Comparison of ENCODE assay signal across 8 mouse cellular contexts in the genomic region with DNA sequence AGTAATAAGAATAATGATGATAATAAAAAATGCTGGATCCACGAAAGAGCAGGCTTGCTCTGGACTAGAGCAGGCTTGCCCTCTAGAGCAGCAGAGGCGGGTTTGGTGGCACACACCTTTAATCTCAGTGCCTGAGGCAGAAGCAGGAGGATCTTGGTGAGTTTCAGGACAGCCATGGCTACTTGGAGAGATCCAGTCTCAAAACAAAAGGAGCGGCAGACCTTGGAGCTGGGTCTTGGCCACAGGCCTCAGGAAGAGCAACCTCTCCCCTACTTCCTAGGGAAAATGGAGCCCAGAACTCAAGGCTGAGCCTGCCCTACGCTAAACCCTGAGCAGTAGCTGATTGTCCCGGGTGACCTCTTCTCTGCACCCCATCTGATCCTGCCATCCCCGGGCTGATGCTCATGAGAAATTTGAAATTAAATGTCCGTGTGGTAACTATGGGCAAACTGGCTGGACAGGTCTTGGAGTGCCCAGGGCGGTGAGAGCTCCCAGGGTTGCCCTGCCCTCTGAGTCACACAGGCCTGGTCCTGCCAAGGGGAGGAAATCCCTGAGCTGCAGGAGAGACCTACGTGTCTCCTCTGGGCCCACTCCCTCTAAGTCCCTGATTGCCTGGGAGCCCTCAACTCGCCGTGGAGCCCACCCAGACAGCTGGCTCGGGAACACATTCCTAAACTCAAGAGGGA. TPM values are rescaled to one million over a fixed set of nuclear protein-coding genes. Genes with fewer than 3 reads are reported as not detected.
DNase-seq lines count a peak whose midpoint lies in the region; ATAC-seq and TF ChIP-seq lines count a peak whose summit lies in the region.

No protein-coding gene starts in this region.

- H3K9me3 ChIP-seq in stomach, embryonic 15.5 days = no peaks in the 10 kb centered on the region

- no peaks in the 10 kb centered on the region for H3K36me3 ChIP-seq in testis, adult 2 months (ENCODE audit: control insufficient read depth, insufficient read depth, low read length)
- no peaks in the 10 kb centered on the region for H3K36me3 ChIP-seq in stomach, embryonic 15.5 days

- 0 out of 2 replicates have a peak overlapping the region, but pooled peaks have one; percentile 3 for H3K27ac ChIP-seq in testis, adult 2 months (ENCODE audit: control insufficient read depth, insufficient read depth, low read depth, low read length)
- H3K27ac ChIP-seq in stomach, embryonic 15.5 days = peak overlapping the region; percentile 59
- H3K27ac ChIP-seq in layer of hippocampus, adult 2 months = no peak overlapping the region

- 53% methylated on average over 12 of the region's 12 CpGs for WGBS in stomach, embryonic 15.5 days

- no peak for TF ChIP-seq CTCF in testis, adult 2 months (IDR thresholded peaks at IDR 0.05; ENCODE audit: control insufficient read depth, insufficient read depth, insufficient replicate concordance, low read depth, low read length)
- TF ChIP-seq CTCF in layer of hippocampus, adult 2 months (conservative IDR thresholded peaks at IDR 0.05) = no peak

- ATAC-seq in stomach, embryonic 15.5 days (ENCODE audit: insufficient read depth, low FRiP score, low read depth) = peak; percentile 61

- TF ChIP-seq POLR2A in testis, adult 2 months (IDR thresholded peaks at IDR 0.05; ENCODE audit: control insufficient read depth, low read depth, low read length) = no peak

- no peak overlapping the region for H3K4me3 ChIP-seq in testis, adult 2 months (ENCODE audit: control insufficient read depth, low read depth, low read length)
- no peak overlapping the region for H3K4me3 ChIP-seq in stomach, embryonic 15.5 days (replicated peaks)
- H3K4me3 ChIP-seq in layer of hippocampus, adult 2 months = no peak overlapping the region

- no peaks in the 10 kb centered on the region; the same call in 1 of the 2 replicates for H3K4me1 ChIP-seq in testis, adult 2 months (ENCODE audit: control insufficient read depth, insufficient read depth, low read length)
- peaks cover 58% of the 10 kb centered on the region for H3K4me1 ChIP-seq in stomach, embryonic 15.5 days

- no peak for DNase-seq in testis, postnatal 10 days (ENCODE audit: low spot score)
- DNase-seq in gonadal fat pad, adult 2 months (ENCODE audit: low read depth) = peak; percentile 79
- DNase-seq in kidney, postnatal 4 days = peak; percentile 51 to 66
- DNase-seq in cerebellum, adult 11-12 months = no peak
- no peak for DNase-seq in thymus, postnatal 4 days
- no peak for DNase-seq in layer of hippocampus, adult 2 months (ENCODE audit: low spot score in 2 of 2)

- H3K9ac ChIP-seq in stomach, embryonic 15.5 days = no peak overlapping the region

- H3K4me2 ChIP-seq in stomach, embryonic 15.5 days = no peak overlapping the region

- no peaks in the 10 kb centered on the region for H3K27me3 ChIP-seq in testis, adult 2 months (ENCODE audit: control insufficient read depth, insufficient read depth, low read length)
- no peaks in the 10 kb centered on the region for H3K27me3 ChIP-seq in stomach, embryonic 15.5 days (replicated peaks)

RNA-seq across cellular contexts. Expression of a gene that starts 13.8 kb away (rescaled TPM):
- polyA plus RNA-seq in testis, adult 2 months (2012; rRNA removed) = 545 and 576 TPM in 2 replicates
- polyA plus RNA-seq in gonadal fat pad, adult 2 months (2012; rRNA removed) = 3.9 and 4.3 TPM in 2 replicates
- polyA plus RNA-seq in stomach, embryonic 15.5 days (2015; fragmentation: Nextera tagmentation; extraction: Ambion mirVana) = 0.12 and 0.37 TPM in 2 replicates
- not detected for total RNA-seq in layer of hippocampus, adult 2 months (2021)

RNA-seq across cellular contexts. Expression of a gene that starts 14.6 kb away (rescaled TPM):
- polyA plus RNA-seq in testis, adult 2 months (2012; rRNA removed) = 0.53 and 0.81 TPM in 2 replicates
- polyA plus RNA-seq in gonadal fat pad, adult 2 months (2012; rRNA removed) = 1.6 and 1.8 TPM in 2 replicates
- 3.5 and 4.0 TPM in 2 replicates for polyA plus RNA-seq in stomach, embryonic 15.5 days (2015; fragmentation: Nextera tagmentation; extraction: Ambion mirVana)
- total RNA-seq in layer of hippocampus, adult 2 months (2021) = under 1 TPM; 0.44 to 0.74 TPM

RNA-seq across cellular contexts. Expression of a gene that starts 50.6 kb away (rescaled TPM):
- polyA plus RNA-seq in testis, adult 2 months (2012; rRNA removed) = 10.1 and 15.0 TPM in 2 replicates
- polyA plus RNA-seq in gonadal fat pad, adult 2 months (2012; rRNA removed) = 1.4 and 1.6 TPM in 2 replicates
- 3.0 and 4.0 TPM in 2 replicates for polyA plus RNA-seq in stomach, embryonic 15.5 days (2015; fragmentation: Nextera tagmentation; extraction: Ambion mirVana)
- total RNA-seq in layer of hippocampus, adult 2 months (2021) = under 1 TPM; 0.44 to 0.71 TPM

RNA-seq across cellular contexts. Expression of a gene that starts 51.1 kb away (rescaled TPM):
- polyA plus RNA-seq in testis, adult 2 months (2012; rRNA removed) = 15.3 and 17.3 TPM in 2 replicates
- polyA plus RNA-seq in gonadal fat pad, adult 2 months (2012; rRNA removed) = 22.7 and 23.1 TPM in 2 replicates
- polyA plus RNA-seq in stomach, embryonic 15.5 days (2015; fragmentation: Nextera tagmentation; extraction: Ambion mirVana) = 23.3 and 25.2 TPM in 2 replicates
- 10 to 100 TPM; 20.5 to 26.2 TPM for total RNA-seq in layer of hippocampus, adult 2 months (2021)

RNA-seq across cellular contexts. Expression of a gene that starts 53.8 kb away (rescaled TPM):
- 253 and 256 TPM in 2 replicates for polyA plus RNA-seq in testis, adult 2 months (2012; rRNA removed)
- polyA plus RNA-seq in gonadal fat pad, adult 2 months (2012; rRNA removed) = 164 and 194 TPM in 2 replicates
- polyA plus RNA-seq in stomach, embryonic 15.5 days (2015; fragmentation: Nextera tagmentation; extraction: Ambion mirVana) = 391 and 408 TPM in 2 replicates
- 10 to 100 TPM; 33.9 to 41.8 TPM for total RNA-seq in layer of hippocampus, adult 2 months (2021)

Comparison
In these comparisons a context has a peak if more than half of its experiments do, and no peak if none do; other contexts are left out.
1. DNase-seq: peak in gonadal fat pad, adult 2 months (single experiment) and kidney, postnatal 4 days (2 of 2); none in testis, postnatal 10 days (single experiment), cerebellum, adult 11-12 months (single experiment), thymus, postnatal 4 days (single experiment) and layer of hippocampus, adult 2 months (0 of 2).
2. RNA of a gene that starts 13.8 kb away (polyA plus RNA-seq): 545 to 576 TPM in testis, adult 2 months; 3.9 to 4.3 TPM in gonadal fat pad, adult 2 months and 0.12 to 0.37 TPM in stomach, embryonic 15.5 days; every median in the first group is over 100 times any median in the second.